Mouse (Mus musculus) heart, adult 2 months (tissue): Measurements from ENCODE around the gene Sema6c.

Experiments
- EP300 ChIP-seq: fragments of 200-500 bp; IDR thresholded peaks from 2 replicates; pipeline ENCODE4 v1.6.1; 2011; ENCODE audit warnings: low read depth, low read length, control low read depth; ENCODE audit not compliant: insufficient read depth
- POLR2A ChIP-seq: fragments of 200-500 bp; IDR thresholded peaks from 2 replicates; pipeline ENCODE4 v1.6.1; 2011; ENCODE audit warnings: mild to moderate bottlenecking, low read depth, low read length, control low read depth; ENCODE audit not compliant: insufficient read depth

GRCm38 (mm10) chr3:95136336-95136735 lies 23.9 kb upstream of the Sema6c start:
- TF ChIP-seq POLR2A = no peak
- TF ChIP-seq EP300 = no peak
